Mouse (Mus musculus) left cerebral cortex, postnatal 25 days (tissue): ENCODE results near the gene Fam149a. TPM values are rescaled to one million over a fixed set of nuclear protein-coding genes. Genes with fewer than 3 reads are reported as not detected.
"Not testable (repeated sequence)": the region's sequence is repeated elsewhere in the genome, so short reads cannot be mapped to it uniquely, and the experiment has no call there.

Source experiments
- DNase-seq, 2 experiments: peaks; one replicate each; pipeline ENCODE4 v3.0.0; 2022; ENCODE audit warnings: low spot score in 2 of 2, mixed read lengths in 1 of 2
- intact Hi-C: fragments of 180-260 bp; cut with DNase I; formaldehyde crosslinking; loops from one replicate; pipeline ENCODE4 v1.15.1; 2025
- total RNA-seq, 2 experiments: library from RNA; stranded (reverse); gene quantifications; 2 replicates each; pipeline ENCODE4 v1.2.3; 2021

Gene Fam149a
- total RNA-seq, 2 experiments from 2014 or later, result 21.6 to 23.6 TPM

DNA sequence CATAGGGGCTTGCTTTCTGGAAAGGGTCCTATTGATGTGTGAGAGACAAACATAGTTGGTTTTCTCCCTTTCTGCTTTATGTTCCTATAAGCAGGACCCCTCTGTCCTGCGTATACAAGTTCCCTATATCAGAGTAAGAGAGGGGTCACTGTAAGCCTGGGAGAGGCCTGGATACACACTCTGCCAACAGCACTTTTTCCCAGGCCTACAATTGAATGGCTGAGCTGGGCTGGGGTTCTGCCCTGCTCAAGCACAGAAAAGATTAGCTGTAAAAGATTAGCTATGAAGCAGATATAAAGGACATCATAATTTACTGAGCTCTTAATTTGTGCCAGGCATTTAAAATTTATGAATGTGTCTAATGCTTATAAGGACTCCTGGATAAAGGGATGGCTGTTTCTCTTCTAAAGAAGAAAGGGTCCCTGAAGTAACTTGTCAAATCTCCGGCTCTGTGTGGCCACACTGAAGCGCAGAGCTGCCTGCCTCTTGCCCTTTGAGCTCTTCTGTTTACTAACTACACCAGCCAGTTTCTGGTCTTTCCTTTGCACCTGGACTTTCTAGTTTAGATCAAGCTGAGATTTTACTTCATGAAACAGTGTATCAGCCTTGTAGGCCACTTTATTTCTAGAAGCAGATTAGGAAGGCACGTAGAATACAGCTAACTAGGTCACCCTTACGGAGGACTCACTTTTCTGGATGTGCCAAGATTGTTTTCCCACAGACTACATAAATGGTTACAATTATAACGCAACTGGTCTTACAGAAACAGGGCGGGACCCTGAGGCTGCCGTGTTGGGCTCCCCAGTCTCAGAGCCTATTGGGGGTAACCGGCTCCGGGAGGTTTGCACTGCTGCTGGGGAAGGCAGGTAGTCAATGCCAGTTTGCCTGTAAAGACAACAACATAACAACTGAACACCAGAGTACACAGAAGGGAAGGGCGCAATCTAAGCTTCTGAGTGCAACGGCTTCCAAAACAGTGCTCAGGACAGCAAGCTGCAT lies 40.2 kb downstream of the Fam149a start:
- no peak for DNase-seq
- intact Hi-C loops, result no loop called here

DNA sequence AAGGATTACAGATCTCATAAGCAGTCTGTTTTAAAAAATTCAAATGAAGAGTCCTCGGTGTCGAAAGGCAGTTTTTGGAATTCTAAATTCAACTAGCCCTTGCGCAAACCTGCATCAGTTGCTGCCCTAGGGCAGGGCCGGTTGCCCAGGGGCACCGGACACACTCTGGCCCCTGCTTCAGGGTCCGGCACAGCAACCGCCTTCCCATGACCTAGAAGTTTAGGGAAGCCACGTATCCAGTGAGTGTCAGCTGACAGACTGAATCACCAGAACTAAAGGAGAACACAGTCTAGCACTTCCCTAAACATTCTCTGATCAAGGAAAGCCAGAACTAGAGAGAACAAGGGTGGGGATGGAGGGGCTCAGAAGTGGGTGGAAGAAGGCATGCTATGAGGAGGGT lies 48.6 kb downstream of the Fam149a start:
- peak; percentile 13 to 18 for DNase-seq
- intact Hi-C loops, result no loop called here

DNA sequence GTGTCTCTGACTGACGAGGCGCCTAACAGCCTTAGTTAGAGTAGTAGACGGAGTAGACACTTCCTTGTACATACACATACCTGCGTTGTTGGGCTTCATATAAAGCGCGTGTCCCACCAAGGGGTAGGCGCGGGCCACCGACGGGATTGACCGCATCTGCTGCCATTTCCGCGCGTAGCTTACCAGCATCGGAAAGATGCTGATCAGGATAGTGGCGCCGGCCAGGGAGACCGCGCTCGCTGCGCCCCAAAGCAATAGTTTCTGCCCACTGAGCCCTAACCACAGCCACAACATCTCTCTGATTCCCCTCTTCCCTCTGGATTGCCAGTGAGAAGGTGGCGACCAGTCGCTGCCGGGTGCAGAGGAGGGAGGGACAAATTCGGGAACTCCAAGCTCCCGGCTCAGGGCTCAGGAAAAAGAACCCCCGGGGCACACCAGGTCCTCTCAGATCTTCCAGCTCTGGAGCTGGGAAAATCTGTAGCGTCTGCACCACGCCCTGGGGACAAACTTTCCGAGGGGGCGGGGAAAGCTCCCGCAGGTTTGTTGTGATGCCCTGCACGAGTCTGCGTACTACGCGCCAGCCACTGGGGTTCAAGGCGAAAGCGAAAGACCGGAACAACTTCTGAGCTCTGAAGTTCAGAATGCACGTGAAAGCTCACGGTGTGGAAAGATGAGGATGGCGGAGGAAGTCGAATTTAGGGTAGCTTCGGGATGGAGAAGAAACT lies 49.2 kb downstream of the Fam149a start, which contains the start of gene Cyp4v3:
Gene Cyp4v3, minus strand, starts transcription at position 532 of the 725 bp plus-strand sequence.
- intact Hi-C loops, result no loop called here
- DNase-seq, result peak; percentile 42 to 49

- no peak for DNase-seq
- intact Hi-C loops, result no loop called here
These were observed 51.2 kb downstream of the Fam149a start for GRCm38 (mm10) chr8:45330856-45331255.

- intact Hi-C loops, result no loop called here
- no peak for DNase-seq
These were observed 52.7 kb downstream of the Fam149a start for GRCm38 (mm10) chr8:45329206-45329980.

DNA sequence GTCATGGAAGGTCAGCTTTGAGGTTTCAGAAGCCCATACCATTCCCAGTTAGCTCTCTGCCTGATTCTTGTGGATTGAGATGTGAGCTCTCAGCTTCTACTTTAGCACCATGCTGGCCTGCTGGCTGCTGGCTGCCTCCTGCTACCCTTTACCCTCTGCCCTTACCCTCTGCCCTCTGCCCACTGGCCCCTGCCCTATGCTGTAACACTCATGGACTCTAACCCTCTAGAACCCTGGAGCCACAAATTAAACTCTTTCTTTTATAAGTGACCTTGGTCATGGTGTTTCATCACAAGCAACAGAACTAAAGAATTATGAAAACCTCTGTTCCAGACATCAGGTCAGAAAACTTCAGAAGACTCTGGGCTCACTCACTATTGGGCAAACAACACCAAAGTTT lies 55.0 kb downstream of the Fam149a start:
- DNase-seq, intact Hi-C loops: not testable (repeated sequence)

DNA sequence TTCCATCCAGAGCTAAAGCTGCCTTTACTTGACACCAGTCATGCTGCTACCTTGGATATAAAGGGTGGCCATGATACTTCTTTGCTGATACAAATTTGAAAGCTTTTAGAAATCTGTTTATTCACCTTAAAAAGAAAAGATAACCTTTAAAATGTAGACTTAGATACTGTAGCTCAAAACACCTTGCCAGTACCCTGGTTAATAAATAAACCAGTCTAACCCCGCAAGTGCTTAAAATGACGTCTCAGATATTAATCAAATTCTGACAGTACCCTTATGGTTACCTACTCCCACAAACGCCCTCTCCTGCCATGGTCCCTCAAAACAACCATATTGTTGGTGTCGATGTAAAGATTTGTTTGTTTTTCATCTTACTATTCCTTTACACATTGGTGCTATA lies 57.9 kb downstream of the Fam149a start:
- intact Hi-C loops, result no loop called here
- DNase-seq, result no peak

GRCm38 (mm10) chr8:45321365-45321764 lies 60.7 kb downstream of the Fam149a start:
- intact Hi-C loops, result no loop called here
- DNase-seq, result no peak

DNA sequence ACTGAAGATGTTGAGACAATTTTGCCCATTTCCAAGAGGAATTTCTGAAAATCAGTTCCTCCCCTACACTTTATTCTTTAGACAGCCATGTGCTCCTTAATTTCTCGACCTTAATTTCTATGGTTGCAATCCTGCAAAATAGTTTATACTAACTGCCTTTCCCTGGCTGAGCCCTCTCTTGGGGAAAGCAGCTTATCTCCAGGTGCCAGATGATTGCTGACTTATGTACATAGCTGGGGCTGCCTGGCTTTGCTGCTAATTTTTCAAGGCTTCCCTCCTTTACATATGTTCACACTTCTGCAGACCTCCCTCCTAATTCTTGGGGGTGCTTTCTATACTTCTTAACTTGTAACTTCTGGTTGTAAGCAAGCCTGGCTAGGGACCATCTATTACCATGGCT lies 61.2 kb downstream of the Fam149a start:
- intact Hi-C loops, result no loop called here
- DNase-seq, result no peak

GRCm38 (mm10) chr8:45310967-45311366 lies 71.1 kb downstream of the Fam149a start:
- DNase-seq, result no peak
- intact Hi-C loops, result no loop called here

DNA sequence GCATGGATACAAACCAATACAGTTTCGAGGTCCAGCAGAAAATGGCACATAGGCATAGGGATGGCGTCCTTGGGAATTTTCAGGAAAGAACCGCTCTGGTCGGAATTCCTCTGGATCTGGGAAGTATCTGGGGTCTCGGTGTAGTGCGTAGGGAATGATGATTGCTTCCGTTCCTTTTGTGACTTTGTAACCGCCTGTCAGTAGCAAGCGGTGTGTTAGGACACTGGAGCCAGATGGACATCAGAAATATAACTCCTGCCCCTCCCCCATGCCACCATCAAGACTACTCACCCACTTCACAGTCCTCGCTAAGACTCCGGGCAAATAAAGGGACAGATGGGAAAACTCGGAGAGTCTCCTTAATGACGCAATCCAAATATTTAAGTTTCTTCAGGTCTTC lies 73.7 kb downstream of the Fam149a start, which contains the start of gene Gm45753:
Gene Gm45753, minus strand, starts transcription at position 101 of the 400 bp plus-strand sequence.
- DNase-seq, result no peak
- intact Hi-C loops, result no loop called here

- intact Hi-C loops, result no loop called here
These were observed 76.6 kb downstream of the Fam149a start for GRCm38 (mm10) chr8:45305479-45305878.

GRCm38 (mm10) chr8:45304354-45304753 lies 77.7 kb downstream of the Fam149a start:
- DNase-seq, result no peak
- intact Hi-C loops, result no loop called here

More at GRCm38 (mm10) chr8:45305479-45305878, 76.6 kb downstream of the Fam149a start:
- DNase-seq, result no peak

GRCm38 (mm10) chr8:45302390-45302789 lies 79.7 kb downstream of the Fam149a start:
- no peak for DNase-seq
- intact Hi-C loops, result no loop called here

DNA sequence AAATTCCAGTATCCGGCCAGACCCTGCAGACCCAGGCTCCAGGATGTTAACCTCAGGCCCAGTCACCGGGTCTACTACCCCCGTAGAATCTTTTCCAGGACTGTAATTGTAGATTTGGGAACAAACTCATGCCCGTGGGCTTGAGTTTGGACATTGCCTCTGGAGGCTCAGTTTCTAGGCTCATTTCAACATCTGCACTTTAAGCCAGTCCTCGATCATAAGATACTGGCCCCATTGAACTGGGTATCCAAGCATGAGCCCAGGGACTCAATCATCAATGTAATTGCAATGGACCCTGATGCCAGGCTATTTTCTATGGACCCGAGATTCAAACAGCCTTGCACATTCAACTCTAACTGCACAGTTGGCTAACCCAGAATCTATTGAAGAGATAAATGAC lies 86.8 kb downstream of the Fam149a start:
- intact Hi-C loops, result no loop called here
- DNase-seq, result no peak

DNA sequence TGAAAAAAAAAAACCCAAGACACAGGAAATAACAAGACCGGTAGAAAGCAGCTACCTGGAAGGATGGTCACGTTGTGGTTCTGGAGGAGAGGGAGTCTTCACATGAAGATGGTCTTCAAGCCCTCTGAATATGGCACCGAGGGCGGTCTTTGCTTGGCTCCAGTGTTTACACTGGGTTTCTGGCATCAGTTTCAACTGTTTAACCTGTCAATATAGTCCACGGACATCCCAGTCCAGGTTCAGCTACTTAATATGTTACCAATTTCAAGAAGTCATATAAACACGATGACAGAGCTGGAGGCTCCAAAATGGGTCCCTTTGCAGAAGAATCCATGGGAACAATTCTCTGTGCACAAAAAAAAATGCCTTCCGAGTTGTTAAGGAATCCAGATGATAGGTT lies 87.4 kb downstream of the Fam149a start, which contains the start of gene Klkb1:
Gene Klkb1, minus strand, starts transcription at position 173 of the 400 bp plus-strand sequence.
- DNase-seq, result no peak
- intact Hi-C loops, result no loop called here

- intact Hi-C loops, result no loop called here
- peak; percentile 21 to 41 for DNase-seq
These were observed 90.3 kb downstream of the Fam149a start for GRCm38 (mm10) chr8:45291790-45292189.
